Mouse (Mus musculus) midbrain, embryonic 11.5 days (tissue): ENCODE measurements at regions not wholly inside any gene's neighbourhood (a gene's known extent, or its start where the extent isn't known, plus 50 kb on each side); places are given as distances from the start of the nearest gene placed in this dataset.

Experiments used
- ATAC-seq: fragments of 200-750 bp; cut with Nextera tagmentation; 2 replicates; pipeline ENCODE4 v1.8.0; 2017; ENCODE audit warnings: moderate TSS enrichment, moderate library complexity; ENCODE audit not compliant: low FRiP score
- DNase-seq: peaks from one replicate; pipeline ENCODE4 v3.0.0; 2015; ENCODE audit warnings: low spot score; ENCODE audit errors: missing footprints
- H3K27ac ChIP-seq: fragments of 300-500 bp; sonication (generic); 2 replicates; pipeline ENCODE4 v1.5.1; 2014; ENCODE audit warnings: low read depth, low read length
- H3K27me3 ChIP-seq: fragments of 300-500 bp; sonication (generic); 2 replicates; pipeline ENCODE4 v1.6.1; 2014; ENCODE audit warnings: mild to moderate bottlenecking, low read length, moderate library complexity, mixed read lengths; ENCODE audit not compliant: control insufficient read depth, insufficient read depth
- H3K36me3 ChIP-seq: fragments of 300-500 bp; sonication (generic); 2 replicates; pipeline ENCODE4 v1.6.1; 2014; ENCODE audit warnings: mild to moderate bottlenecking, low read length, moderate library complexity, mixed read lengths; ENCODE audit not compliant: control insufficient read depth, insufficient read depth
- H3K4me1 ChIP-seq: fragments of 300-500 bp; sonication (generic); 2 replicates; pipeline ENCODE4 v1.6.1; 2014; ENCODE audit warnings: low read length; ENCODE audit not compliant: control insufficient read depth, insufficient read depth
- H3K4me2 ChIP-seq: fragments of 300-500 bp; sonication (generic); 2 replicates; pipeline ENCODE4 v1.6.1; 2014; ENCODE audit warnings: mild to moderate bottlenecking, moderate library complexity
- H3K4me3 ChIP-seq: fragments of 300-500 bp; sonication (generic); 2 replicates; pipeline ENCODE4 v1.5.1; 2014; ENCODE audit warnings: low read depth, low read length
- H3K9ac ChIP-seq: fragments of 300-500 bp; sonication (generic); 2 replicates; pipeline ENCODE4 v1.6.1; 2014; ENCODE audit warnings: low read length
- H3K9me3 ChIP-seq: fragments of 300-500 bp; sonication (generic); 2 replicates; pipeline ENCODE4 v1.6.1; 2016; ENCODE audit warnings: low read length; ENCODE audit not compliant: control insufficient read depth
- WGBS: fragments of 180-500 bp; shearing (Covaris S2); extraction: QIAGEN DNeasy Blood & Tissue Kit; methylation state at CpG from one replicate; pipeline ENCODE4 v1.1.7; 2014; 5-methylcytosine and 5-hydroxymethylcytosine counted together

DNA sequence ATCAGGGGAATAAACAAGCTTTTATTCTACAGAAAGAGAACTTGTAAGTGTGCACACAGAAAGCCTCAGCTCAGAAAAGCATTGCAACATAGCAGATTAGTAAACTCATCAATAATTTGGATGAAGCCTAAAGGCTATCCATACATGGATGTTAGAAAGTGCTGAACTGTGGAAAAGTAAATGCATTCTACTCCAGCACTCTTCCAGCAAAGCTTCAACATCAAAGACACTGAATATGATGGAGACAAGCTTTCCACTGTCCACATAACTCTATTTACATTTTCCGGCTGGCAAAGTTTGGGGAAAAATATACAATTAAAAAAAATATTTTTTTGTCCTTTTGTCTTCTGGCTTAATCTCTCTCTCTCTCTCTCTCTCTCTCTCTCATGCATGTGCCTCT lies 69.7 kb downstream of the Slitrk6 start:
- Histone ChIP-seq H3K36me3 (no peaks in the 10 kb centered on the region), H3K4me2 (no peak overlapping the region), H3K4me3 (no peak overlapping the region), H3K27ac (no peak overlapping the region), H3K9me3 (no peaks in the 10 kb centered on the region), H3K27me3 (no peaks in the 10 kb centered on the region), H3K9ac (no peak overlapping the region), H3K4me1 (no peaks in the 10 kb centered on the region)
- 95% methylated on average over 1 of the region's 1 CpGs for WGBS
- DNase-seq (no peak), ATAC-seq (no peak)

DNA sequence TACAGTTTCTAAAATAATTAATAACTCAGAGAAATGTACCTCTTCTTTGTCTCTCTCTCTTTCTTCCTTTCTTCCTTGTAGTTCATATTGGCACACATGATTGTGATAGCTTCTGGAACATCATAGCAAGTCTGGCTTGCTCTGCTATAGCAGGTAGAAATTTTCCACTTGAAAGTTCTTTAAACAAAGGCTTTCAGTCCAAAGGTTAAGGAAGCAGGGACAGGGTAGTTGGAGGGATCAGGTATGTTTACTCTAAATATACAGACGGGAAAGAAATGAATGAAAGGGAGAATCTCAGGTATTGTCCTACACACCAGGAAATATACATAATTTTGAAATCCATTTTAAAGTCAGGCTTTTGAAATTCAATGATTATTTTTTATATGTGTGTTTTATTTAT lies 75.2 kb downstream of the Slitrk6 start:
- Histone ChIP-seq H3K4me3 (no peak overlapping the region), H3K36me3 (no peaks in the 10 kb centered on the region), H3K27ac (no peak overlapping the region), H3K9ac (no peak overlapping the region), H3K9me3 (no peaks in the 10 kb centered on the region), H3K4me2 (no peak overlapping the region), H3K4me1 (no peaks in the 10 kb centered on the region), H3K27me3 (no peaks in the 10 kb centered on the region)
- ATAC-seq, result no peak
- no peak for DNase-seq
- WGBS, result 87% methylated on average over 1 of the region's 1 CpGs

DNA sequence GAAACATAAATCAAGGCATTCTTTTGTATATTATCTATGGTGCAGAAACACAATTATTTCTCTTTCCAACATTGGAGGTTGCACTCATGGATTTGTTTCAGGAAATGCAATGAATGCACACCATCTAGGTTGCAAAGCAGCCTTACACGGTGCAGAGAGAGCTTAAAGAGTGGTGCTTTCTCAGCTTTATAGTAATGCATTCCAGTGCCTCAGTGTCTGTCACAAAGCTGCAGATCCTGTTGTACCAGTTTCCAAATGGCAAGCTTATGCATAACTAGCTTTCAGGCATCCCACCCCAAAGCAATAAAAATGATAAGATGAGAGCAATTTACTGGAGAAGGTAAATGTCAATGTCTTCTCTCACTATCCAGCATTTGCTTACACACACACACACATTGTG lies 89.2 kb downstream of the Slitrk6 start:
- Histone ChIP-seq H3K4me1 (no peaks in the 10 kb centered on the region), H3K4me3 (no peak overlapping the region), H3K9ac (no peak overlapping the region), H3K9me3 (no peaks in the 10 kb centered on the region), H3K4me2 (no peak overlapping the region), H3K27me3 (no peaks in the 10 kb centered on the region), H3K36me3 (no peaks in the 10 kb centered on the region), H3K27ac (no peak overlapping the region)
- ATAC-seq (no peak), DNase-seq (no peak)
- 83% methylated on average over 1 of the region's 1 CpGs for WGBS

DNA sequence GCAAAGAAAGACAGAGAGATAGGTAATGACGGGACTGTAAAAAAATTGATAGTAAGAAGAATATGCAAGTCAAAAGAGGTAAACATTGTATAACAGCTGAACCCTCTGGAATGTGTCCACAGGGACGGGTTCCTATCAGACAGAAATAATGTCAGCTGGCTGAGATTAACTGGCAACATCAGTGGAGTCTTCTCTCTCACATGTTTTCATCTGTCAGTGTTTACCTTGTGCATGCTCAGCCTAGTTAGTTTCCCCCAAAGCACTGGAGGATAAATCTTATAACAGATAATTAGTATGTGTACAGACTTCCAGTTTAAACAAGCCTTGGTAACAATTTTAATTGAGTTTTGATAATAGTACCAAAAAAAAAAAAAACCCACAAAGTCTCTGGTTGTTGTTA lies 91.7 kb downstream of the Slitrk6 start:
- Histone ChIP-seq H3K4me3 (no peak overlapping the region), H3K36me3 (no peaks in the 10 kb centered on the region), H3K27me3 (no peaks in the 10 kb centered on the region), H3K4me1 (no peaks in the 10 kb centered on the region), H3K9ac (no peak overlapping the region), H3K27ac (no peak overlapping the region), H3K4me2 (no peak overlapping the region), H3K9me3 (no peaks in the 10 kb centered on the region)
- ATAC-seq, result no peak
- no peak for DNase-seq
- 78% methylated on average over 2 of the region's 2 CpGs for WGBS

DNA sequence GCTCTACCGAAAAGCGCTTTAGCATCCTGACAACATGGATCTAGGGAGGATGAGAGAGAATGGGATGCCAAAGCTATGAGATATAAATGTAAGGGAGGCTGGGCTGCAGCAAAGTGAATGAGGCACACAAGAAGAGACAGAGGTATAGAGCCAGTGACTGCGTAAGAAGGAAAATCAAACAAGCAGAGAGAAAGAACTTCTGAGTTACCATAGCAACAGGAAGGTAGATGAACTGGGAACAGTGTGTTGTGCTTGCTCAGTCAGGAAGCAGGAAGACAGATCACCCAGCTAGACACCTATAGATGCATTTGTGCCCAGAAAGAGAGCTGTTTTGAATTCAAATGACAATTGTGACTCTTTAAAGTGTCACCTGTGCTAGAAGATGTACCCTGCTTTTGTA lies 120.8 kb downstream of the Slitrk6 start:
- Histone ChIP-seq H3K9me3 (no peaks in the 10 kb centered on the region), H3K9ac (no peak overlapping the region), H3K36me3 (no peaks in the 10 kb centered on the region), H3K4me3 (no peak overlapping the region), H3K27me3 (no peaks in the 10 kb centered on the region), H3K4me2 (no peak overlapping the region), H3K27ac (no peak overlapping the region), H3K4me1 (no peaks in the 10 kb centered on the region)
- no peak for DNase-seq
- no peak for ATAC-seq
- 77% methylated on average over 3 of the region's 3 CpGs for WGBS

DNA sequence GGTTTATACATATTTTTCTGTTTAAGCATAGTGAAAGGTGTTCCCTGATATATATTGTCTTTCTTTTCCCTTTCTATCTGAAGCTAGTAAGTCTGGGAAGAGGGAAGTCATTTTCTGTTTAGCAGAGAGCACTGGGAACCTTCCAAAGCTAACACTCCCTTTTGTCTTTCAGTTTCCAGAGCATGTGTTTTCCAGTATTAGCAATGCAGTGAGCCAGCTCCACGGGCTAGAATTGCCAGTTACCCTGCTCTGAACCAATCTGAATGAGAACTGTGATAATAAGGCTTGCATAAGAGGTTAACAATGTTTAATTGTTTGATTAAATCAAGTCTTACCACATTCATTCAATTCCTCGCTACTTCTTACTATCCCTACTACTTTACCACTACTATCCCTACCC lies 131.2 kb downstream of the Slitrk6 start:
- H3K9me3 ChIP-seq, result no peaks in the 10 kb centered on the region
- no peak overlapping the region for H3K4me2 ChIP-seq
- no peaks in the 10 kb centered on the region for H3K4me1 ChIP-seq
- H3K9ac ChIP-seq, result no peak overlapping the region
- H3K4me3 ChIP-seq, result no peak overlapping the region
- no peaks in the 10 kb centered on the region for H3K27me3 ChIP-seq
- WGBS, result 67% methylated on average over 2 of the region's 2 CpGs
- DNase-seq, result no peak
- no peak for ATAC-seq
- H3K36me3 ChIP-seq, result no peaks in the 10 kb centered on the region
- H3K27ac ChIP-seq, result no peak overlapping the region

DNA sequence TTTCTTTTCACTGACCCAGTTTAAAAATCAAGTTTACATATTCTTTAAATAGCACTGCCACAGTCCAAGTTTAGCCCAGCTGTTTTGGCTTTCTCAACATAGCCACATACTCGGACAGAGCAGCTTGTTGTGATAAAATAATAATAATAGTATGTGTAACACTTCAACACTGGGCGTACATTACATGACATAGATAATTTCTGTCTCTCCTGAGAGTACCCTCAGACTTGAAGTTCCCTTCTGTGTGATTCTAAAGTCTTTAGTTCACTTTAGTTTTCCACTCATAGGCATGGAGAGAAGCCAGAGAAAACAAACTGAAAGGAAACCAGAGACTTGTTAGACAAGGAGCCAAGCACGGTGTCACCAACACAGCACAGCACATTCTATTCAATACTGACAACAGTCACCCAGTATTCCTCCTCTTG lies 136.4 kb downstream of the Slitrk6 start:
- Histone ChIP-seq H3K4me1 (no peaks in the 10 kb centered on the region), H3K9ac (no peak overlapping the region), H3K36me3 (no peaks in the 10 kb centered on the region), H3K4me3 (no peak overlapping the region), H3K27me3 (no peaks in the 10 kb centered on the region), H3K4me2 (no peak overlapping the region), H3K9me3 (no peaks in the 10 kb centered on the region), H3K27ac (no peak overlapping the region)
- ATAC-seq (no peak), DNase-seq (no peak)
- 84% methylated on average over 3 of the region's 3 CpGs for WGBS

DNA sequence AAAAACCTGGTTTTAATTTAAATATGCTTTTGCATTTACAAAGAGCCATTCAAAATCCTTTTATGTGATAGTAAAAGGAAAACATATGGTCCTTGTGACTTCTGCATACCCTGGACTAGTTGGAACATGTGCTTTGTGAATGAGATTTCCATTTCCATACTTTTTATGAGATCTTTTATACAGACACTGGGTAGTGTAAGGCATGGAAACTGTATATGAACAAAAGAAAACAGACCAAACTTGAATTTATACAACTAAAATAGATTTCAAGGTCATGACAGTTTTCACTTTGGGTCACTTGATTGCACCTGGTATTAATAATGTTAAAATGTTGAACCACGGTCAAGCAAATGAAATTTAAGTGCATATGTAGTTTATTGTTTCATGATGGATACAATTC lies 138.5 kb downstream of the Slitrk6 start:
- no peak overlapping the region for H3K9ac ChIP-seq
- no peak overlapping the region for H3K27ac ChIP-seq
- H3K9me3 ChIP-seq, result no peaks in the 10 kb centered on the region
- no peaks in the 10 kb centered on the region for H3K36me3 ChIP-seq
- ATAC-seq (no peak), DNase-seq (no peak)
- no peaks in the 10 kb centered on the region for H3K27me3 ChIP-seq
- no peak overlapping the region for H3K4me2 ChIP-seq
- no peaks in the 10 kb centered on the region for H3K4me1 ChIP-seq
- H3K4me3 ChIP-seq, result no peak overlapping the region
- 70% methylated on average over 1 of the region's 1 CpGs for WGBS

DNA sequence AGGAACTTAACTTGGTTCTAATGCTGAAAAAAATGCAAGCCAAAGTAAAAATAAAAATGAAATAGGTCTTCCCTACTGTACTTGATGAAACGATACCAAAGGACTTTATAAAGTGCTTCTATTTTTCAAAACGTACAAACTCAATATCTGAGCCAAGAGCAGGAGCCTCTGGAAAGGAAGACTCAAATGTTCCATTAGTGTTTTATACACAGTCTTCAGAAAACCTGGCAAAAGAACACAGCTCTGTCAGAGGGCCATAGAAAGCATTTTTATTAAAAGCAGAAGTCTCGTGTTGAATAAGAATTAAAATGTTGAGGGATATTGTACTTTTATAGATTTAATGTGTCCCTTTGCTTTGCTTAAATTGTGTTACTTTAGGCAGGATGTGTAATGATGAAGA lies 174.6 kb downstream of the Slitrk6 start:
- 85% methylated on average over 3 of the region's 3 CpGs for WGBS

DNA sequence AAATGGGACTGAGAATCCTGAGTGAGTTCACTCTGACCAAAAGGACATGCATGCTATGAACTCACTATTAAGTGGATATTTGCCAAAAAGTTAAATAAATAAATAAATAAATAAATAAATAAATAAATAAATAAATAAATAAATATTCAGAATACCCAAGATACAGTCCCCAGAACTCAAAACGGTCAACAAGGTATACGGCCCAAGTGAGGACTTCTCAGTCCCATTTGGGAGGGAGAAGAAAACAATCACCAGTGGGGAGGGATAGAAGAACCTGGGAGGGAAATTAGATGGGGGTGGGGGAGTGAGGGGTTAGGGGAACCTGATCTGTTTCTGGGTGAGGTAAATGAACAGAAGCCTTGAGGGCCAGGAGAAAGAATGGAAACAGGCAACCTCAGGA lies 184.2 kb downstream of the Slitrk6 start:
- Histone ChIP-seq H3K27me3 (no peaks in the 10 kb centered on the region), H3K9me3 (no peaks in the 10 kb centered on the region), H3K9ac (no peak overlapping the region), H3K4me3 (no peak overlapping the region), H3K27ac (no peak overlapping the region), H3K36me3 (no peaks in the 10 kb centered on the region), H3K4me1 (no peaks in the 10 kb centered on the region), H3K4me2 (no peak overlapping the region)
- peak; percentile 76 for DNase-seq
- WGBS, result 96% methylated on average over 2 of the region's 2 CpGs
- no peak for ATAC-seq

More for the DNA sequence above, 174.6 kb downstream of the Slitrk6 start:
- H3K4me2 ChIP-seq, result no peak overlapping the region
- H3K9me3 ChIP-seq, result no peaks in the 10 kb centered on the region
- H3K27ac ChIP-seq, result no peak overlapping the region
- H3K9ac ChIP-seq, result no peak overlapping the region
- no peak overlapping the region for H3K4me3 ChIP-seq
- no peaks in the 10 kb centered on the region for H3K36me3 ChIP-seq
- no peaks in the 10 kb centered on the region for H3K4me1 ChIP-seq
- no peaks in the 10 kb centered on the region for H3K27me3 ChIP-seq
- DNase-seq, result no peak
- no peak for ATAC-seq
